Mouse (Mus musculus) B cell, adult 62 days (primary cell): Measurements from ENCODE around the gene Arrb2. TPM values are rescaled to one million over a fixed set of nuclear protein-coding genes. Genes with fewer than 3 reads are reported as not detected.

Source experiments
- total RNA-seq: library from RNA; stranded (reverse); gene quantifications from 4 replicates; pipeline ENCODE4 v1.2.4, GENCODE M21; 2023

Arrb2 gene
- total RNA-seq: 96.8 to 105 TPM (median 102 TPM) in 4 replicates

DNA sequence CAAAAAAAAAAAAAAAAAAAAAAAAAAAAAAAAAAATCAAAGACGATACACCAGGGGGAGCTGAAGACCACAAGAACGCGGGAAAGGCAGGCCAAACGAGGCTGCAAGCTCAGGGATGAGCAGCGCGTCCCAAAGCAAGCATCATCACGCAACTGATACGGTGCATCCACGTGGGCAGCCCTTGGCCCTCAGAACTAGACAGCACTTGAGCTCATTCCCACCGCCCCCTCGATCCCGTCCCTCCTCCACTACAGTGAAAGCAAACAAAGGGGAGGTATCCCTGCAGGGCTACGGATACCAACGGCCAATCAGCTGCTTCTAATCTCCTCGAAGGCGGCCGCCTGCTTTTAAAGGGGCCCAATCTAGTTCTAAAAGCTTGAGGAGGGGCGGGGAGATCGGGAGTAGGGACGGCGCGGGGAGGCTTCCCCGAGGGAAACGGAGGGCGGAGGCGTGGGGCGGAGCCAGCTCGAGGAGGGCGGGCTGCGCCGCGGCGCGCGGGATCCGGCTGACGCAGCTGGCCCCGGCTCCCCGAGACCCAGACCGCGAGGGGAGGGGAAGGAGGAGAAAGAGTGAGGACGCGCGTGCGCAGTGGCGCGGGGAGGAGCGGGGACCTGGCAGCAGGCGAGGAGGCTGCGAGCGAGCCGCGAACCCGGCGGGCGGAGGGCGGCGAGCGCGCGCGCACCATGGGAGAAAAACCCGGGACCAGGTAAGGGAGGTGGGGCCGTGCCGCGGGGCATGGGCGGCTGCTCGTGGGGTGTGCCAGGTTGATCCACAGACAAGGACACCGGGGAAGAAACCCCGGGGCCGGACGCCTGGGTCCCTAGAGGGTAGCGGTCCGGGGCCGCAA lies at the start of gene Arrb2:
TSS of gene Arrb2 (plus strand) at position 588 of the 847 bp plus-strand sequence.

DNA sequence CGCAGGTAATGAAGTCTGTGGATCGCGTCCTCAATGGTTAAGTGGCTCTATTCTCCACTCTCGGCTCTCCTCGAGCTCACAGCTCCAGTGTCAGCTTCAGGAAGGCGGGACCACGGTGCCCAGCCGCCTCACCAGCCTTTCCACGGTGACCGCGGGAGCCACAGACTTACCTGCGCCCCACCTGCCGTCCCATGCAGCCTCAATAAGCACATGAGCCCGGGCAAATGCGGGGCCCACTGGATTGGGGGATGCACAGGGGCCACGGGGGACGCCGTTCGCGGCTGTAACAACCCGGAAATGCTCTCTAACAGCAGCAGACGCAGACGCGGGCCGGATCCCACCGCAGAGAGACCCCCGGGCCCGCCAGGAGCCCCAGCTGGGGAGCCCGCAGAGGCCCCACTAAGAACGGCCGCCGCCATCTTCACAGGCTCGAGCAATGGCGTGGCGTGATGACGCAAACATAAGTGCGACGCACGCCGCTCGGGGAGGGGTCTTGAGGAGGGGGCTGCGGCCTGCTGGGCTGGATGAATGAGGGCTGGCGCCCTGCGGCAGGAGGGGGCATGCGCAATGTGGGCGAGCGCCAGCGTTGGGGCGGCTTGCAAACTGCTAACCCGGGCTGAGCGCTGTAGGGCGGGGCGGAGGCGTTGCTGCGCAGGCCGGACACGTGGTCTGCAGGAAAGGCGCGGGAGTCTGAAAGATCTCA lies 22.7 kb upstream of the Arrb2 start, which contains the start of gene Pelp1:
TSS of gene Pelp1 (minus strand) at position 438 of the 703 bp plus-strand sequence.

GRCm38 (mm10) chr11:70451797-70452498 lies 19.5 kb downstream of the Arrb2 start, which contains the start of gene Med11:
Med11 (plus strand) TSS chr11:70451919.

GRCm38 (mm10) chr11:70458688-70459600 lies 26.5 kb downstream of the Arrb2 start, which contains the start of gene Zmynd15:
Zmynd15 (plus strand) TSS chr11:70459433.

GRCm38 (mm10) chr11:70459601-70460101 lies 27.2 kb downstream of the Arrb2 start, which contains the start of gene Cxcl16:
Cxcl16 (minus strand) TSS chr11:70459984.

Other genes starting within 250 kb of the Arrb2 start
- gene Slc16a11, start 219.9 kb upstream of the Arrb2 start, total RNA-seq: not detected in 4 replicates
- 2.3 to 6.7 TPM (median 2.5 TPM) in 4 replicates for gene Slc16a13, start 211.6 kb upstream of the Arrb2 start, total RNA-seq
- gene Bcl6b, start 202.8 kb upstream of the Arrb2 start, total RNA-seq: 0.38 to 0.97 TPM (median 0.72 TPM) in 3 of 4 replicates, not detected in the other
- 58.0 to 66.5 TPM (median 65.5 TPM) in 4 replicates for gene 0610010K14Rik, start 194.7 kb upstream of the Arrb2 start, total RNA-seq
- 1.9 to 7.8 TPM (median 4.1 TPM) in 4 replicates for gene Gm21988, start 192.8 kb upstream of the Arrb2 start, total RNA-seq
- 56.1 to 99.7 TPM (median 83.1 TPM) in 4 replicates for gene Rnasek, start 192.8 kb upstream of the Arrb2 start, total RNA-seq
- 0.18 to 0.31 TPM (median 0.26 TPM) in 3 of 4 replicates, not detected in the other for gene Alox12, start 177.3 kb upstream of the Arrb2 start, total RNA-seq
- not detected in 4 replicates for gene Alox12e, start 110.0 kb upstream of the Arrb2 start, total RNA-seq
- 2.2 TPM in 1 of 4 replicates, not detected in the others for gene Alox15, start 80.6 kb upstream of the Arrb2 start, total RNA-seq
- gene Pelp1, start 22.6 kb upstream of the Arrb2 start, total RNA-seq: 26.2 to 28.3 TPM (median 27.4 TPM) in 4 replicates
- gene Med11, start 19.3 kb downstream of the Arrb2 start, total RNA-seq: 41.2 to 54.4 TPM (median 43.1 TPM) in 4 replicates
- 0.41 to 3.1 TPM (median 0.87 TPM) in 4 replicates for gene Zmynd15, start 26.8 kb downstream of the Arrb2 start, total RNA-seq
- 8.6 to 11.2 TPM (median 9.8 TPM) in 4 replicates for gene Cxcl16, start 27.3 kb downstream of the Arrb2 start, total RNA-seq
- not detected in 4 replicates for gene Tm4sf5, start 72.6 kb downstream of the Arrb2 start, total RNA-seq
- gene Vmo1, start 82.0 kb downstream of the Arrb2 start, total RNA-seq: not detected in 4 replicates
- not detected in 4 replicates for gene Gltpd2, start 86.6 kb downstream of the Arrb2 start, total RNA-seq
- gene Psmb6, start 92.7 kb downstream of the Arrb2 start, total RNA-seq: 123 to 130 TPM (median 128 TPM) in 4 replicates
- gene Gm40193, start 100.3 kb downstream of the Arrb2 start, total RNA-seq: not detected in 4 replicates
- 3.6 to 6.9 TPM (median 4.8 TPM) in 4 replicates for gene Pld2, start 107.4 kb downstream of the Arrb2 start, total RNA-seq
- 83.2 to 99.3 TPM (median 92.6 TPM) in 4 replicates for gene Mink1, start 130.2 kb downstream of the Arrb2 start, total RNA-seq
- not detected in 4 replicates for gene 4930544D05Rik, start 183.2 kb downstream of the Arrb2 start, total RNA-seq
- 2.2 TPM in 1 of 4 replicates, not detected in the others for gene Chrne, start 186.6 kb downstream of the Arrb2 start, total RNA-seq
- not detected in 4 replicates for gene Gp1ba, start 206.5 kb downstream of the Arrb2 start, total RNA-seq
- gene Rnf167, start 214.6 kb downstream of the Arrb2 start, total RNA-seq: 191 to 209 TPM (median 198 TPM) in 4 replicates
- 63.0 to 77.8 TPM (median 66.3 TPM) in 4 replicates for gene Slc25a11, start 214.8 kb downstream of the Arrb2 start, total RNA-seq
- gene Pfn1, start 222.0 kb downstream of the Arrb2 start, total RNA-seq: 1,311 to 1,415 TPM (median 1,337 TPM) in 4 replicates
- 27.9 to 35.0 TPM (median 31.9 TPM) in 4 replicates for gene Eno3, start 224.6 kb downstream of the Arrb2 start, total RNA-seq
- gene Spag7, start 236.8 kb downstream of the Arrb2 start, total RNA-seq: 34.1 to 44.3 TPM (median 40.2 TPM) in 4 replicates